Mouse (Mus musculus): ENCODE results near the gene Aldoart2. TPM values are rescaled to one million over a fixed set of nuclear protein-coding genes. Genes with fewer than 3 reads are reported as not detected.
A peak's percentile ranks its signal among the peaks of the same experiment; 100 is the strongest.
"Not testable (repeated sequence)": the region's sequence is repeated elsewhere in the genome, so short reads cannot be mapped to it uniquely, and the experiment has no call there.

The Aldoart2 gene
- not detected in 2 replicates for polyA plus RNA-seq (2015; fragmentation: Nextera tagmentation; extraction: Ambion mirVana)

GRCm38 (mm10) chr12:55565206-55565605 is at the start of gene Aldoart2:
Gene Aldoart2 (plus strand): TSS chr12:55565239.
- WGBS, result 94% methylated on average over 19 of the region's 19 CpGs
- H3K4me1 ChIP-seq (ENCODE audit: insufficient read depth, low read length), result 0 out of 2 replicates have a peak, but pooled peaks cover 3% of the 10 kb centered on the region
- no peak within 1 kb of the TSS for H3K4me2 ChIP-seq (replicated peaks; ENCODE audit: low read depth, low read length)
- H3K9me3 ChIP-seq (ENCODE audit: low read length), result no peaks in the 10 kb centered on the region
- no peak for ATAC-seq (ENCODE audit: low FRiP score, low TSS enrichment)
- H3K9ac ChIP-seq (replicated peaks; ENCODE audit: low read length), result no peak within 1 kb of the TSS
- H3K36me3 ChIP-seq (ENCODE audit: insufficient read depth, low read length), result no peaks in the 10 kb centered on the region
- H3K4me3 ChIP-seq (ENCODE audit: low read length), result no peak within 1 kb of the TSS
- no peak within 1 kb of the TSS for H3K27ac ChIP-seq (ENCODE audit: low read length)
- H3K27me3 ChIP-seq (ENCODE audit: insufficient read depth, low read length), result no peaks in the 10 kb centered on the region

GRCm38 (mm10) chr12:55518061-55518738 is 46.8 kb upstream of the Aldoart2 start:
- no peak overlapping the region for H3K4me3 ChIP-seq (ENCODE audit: low read length)
- H3K36me3 ChIP-seq (ENCODE audit: insufficient read depth, low read length), result no peaks in the 10 kb centered on the region
- no peak overlapping the region for H3K27ac ChIP-seq (ENCODE audit: low read length)
- H3K9me3 ChIP-seq (ENCODE audit: low read length), result no peaks in the 10 kb centered on the region
- 54% methylated on average over 15 of the region's 15 CpGs for WGBS
- no peak overlapping the region for H3K9ac ChIP-seq (replicated peaks; ENCODE audit: low read length)
- H3K4me1 ChIP-seq (ENCODE audit: insufficient read depth, low read length), result no peaks in the 10 kb centered on the region
- no peaks in the 10 kb centered on the region for H3K27me3 ChIP-seq (ENCODE audit: insufficient read depth, low read length)
- ATAC-seq (ENCODE audit: low FRiP score, low TSS enrichment), result no peak
- H3K4me2 ChIP-seq (replicated peaks; ENCODE audit: low read depth, low read length), result no peak overlapping the region

- Histone ChIP-seq H3K4me2 (replicated peaks; ENCODE audit: low read depth, low read length) (no peak overlapping the region), H3K27me3 (ENCODE audit: insufficient read depth, low read length) (no peaks in the 10 kb centered on the region), H3K36me3 (ENCODE audit: insufficient read depth, low read length) (no peaks in the 10 kb centered on the region), H3K4me3 (ENCODE audit: low read length) (no peak overlapping the region), H3K4me1 (ENCODE audit: insufficient read depth, low read length) (no peaks in the 10 kb centered on the region), H3K9ac (replicated peaks; ENCODE audit: low read length) (no peak overlapping the region), H3K27ac (ENCODE audit: low read length) (no peak overlapping the region), H3K9me3 (ENCODE audit: low read length) (no peaks in the 10 kb centered on the region)
- WGBS, result 68% methylated on average over 15 of the region's 15 CpGs
- no peak for ATAC-seq (ENCODE audit: low FRiP score, low TSS enrichment)
Observed at GRCm38 (mm10) chr12:55526983-55527752, 37.9 kb upstream of the Aldoart2 start.

- Histone ChIP-seq H3K27me3 (ENCODE audit: insufficient read depth, low read length) (peaks cover 12% of the 10 kb centered on the region), H3K36me3 (ENCODE audit: insufficient read depth, low read length) (no peaks in the 10 kb centered on the region), H3K27ac (ENCODE audit: low read length) (no peak overlapping the region), H3K4me1 (ENCODE audit: insufficient read depth, low read length) (no peaks in the 10 kb centered on the region), H3K4me2 (replicated peaks; ENCODE audit: low read depth, low read length) (no peak overlapping the region), H3K4me3 (ENCODE audit: low read length) (no peak overlapping the region), H3K9me3 (ENCODE audit: low read length) (no peaks in the 10 kb centered on the region), H3K9ac (replicated peaks; ENCODE audit: low read length) (no peak overlapping the region)
- no peak for ATAC-seq (ENCODE audit: low FRiP score, low TSS enrichment)
- WGBS, result 6% methylated on average over 14 of the region's 14 CpGs
Observed at GRCm38 (mm10) chr12:55536537-55537135, 28.4 kb upstream of the Aldoart2 start.

- 50% methylated on average over 7 of the region's 7 CpGs for WGBS
- H3K9me3 ChIP-seq (ENCODE audit: low read length), result no peaks in the 10 kb centered on the region
- H3K27me3 ChIP-seq (ENCODE audit: insufficient read depth, low read length), result peaks cover 12% of the 10 kb centered on the region
- no peak overlapping the region for H3K27ac ChIP-seq (ENCODE audit: low read length)
- H3K36me3 ChIP-seq (ENCODE audit: insufficient read depth, low read length), result no peaks in the 10 kb centered on the region
- H3K9ac ChIP-seq (replicated peaks; ENCODE audit: low read length), result no peak overlapping the region
- H3K4me1 ChIP-seq (ENCODE audit: insufficient read depth, low read length), result no peaks in the 10 kb centered on the region
- H3K4me2 ChIP-seq (replicated peaks; ENCODE audit: low read depth, low read length), result no peak overlapping the region
- no peak overlapping the region for H3K4me3 ChIP-seq (ENCODE audit: low read length)
- ATAC-seq (ENCODE audit: low FRiP score, low TSS enrichment), result no peak
Observed at GRCm38 (mm10) chr12:55537742-55538141, 27.3 kb upstream of the Aldoart2 start.

GRCm38 (mm10) chr12:55538328-55538971 is 26.6 kb upstream of the Aldoart2 start:
- WGBS, result 88% methylated on average over 1 of the region's 1 CpGs
- ATAC-seq (ENCODE audit: low FRiP score, low TSS enrichment), result peak; percentile 83
- H3K27me3 ChIP-seq (ENCODE audit: insufficient read depth, low read length), result peaks cover 12% of the 10 kb centered on the region
- no peaks in the 10 kb centered on the region for H3K4me1 ChIP-seq (ENCODE audit: insufficient read depth, low read length)
- no peak overlapping the region for H3K27ac ChIP-seq (ENCODE audit: low read length)
- no peak overlapping the region for H3K4me3 ChIP-seq (ENCODE audit: low read length)
- H3K4me2 ChIP-seq (replicated peaks; ENCODE audit: low read depth, low read length), result no peak overlapping the region
- H3K9ac ChIP-seq (replicated peaks; ENCODE audit: low read length), result no peak overlapping the region
- no peaks in the 10 kb centered on the region for H3K36me3 ChIP-seq (ENCODE audit: insufficient read depth, low read length)
- H3K9me3 ChIP-seq (ENCODE audit: low read length), result no peaks in the 10 kb centered on the region

GRCm38 (mm10) chr12:55539157-55539556 is 25.9 kb upstream of the Aldoart2 start:
- no peak overlapping the region for H3K4me2 ChIP-seq (replicated peaks; ENCODE audit: low read depth, low read length)
- ATAC-seq (ENCODE audit: low FRiP score, low TSS enrichment), result no peak
- peaks cover 12% of the 10 kb centered on the region for H3K27me3 ChIP-seq (ENCODE audit: insufficient read depth, low read length)
- no peak overlapping the region for H3K27ac ChIP-seq (ENCODE audit: low read length)
- no peaks in the 10 kb centered on the region for H3K36me3 ChIP-seq (ENCODE audit: insufficient read depth, low read length)
- no peaks in the 10 kb centered on the region for H3K9me3 ChIP-seq (ENCODE audit: low read length)
- WGBS, result 46% methylated on average over 8 of the region's 8 CpGs
- H3K4me1 ChIP-seq (ENCODE audit: insufficient read depth, low read length), result no peaks in the 10 kb centered on the region
- H3K9ac ChIP-seq (replicated peaks; ENCODE audit: low read length), result no peak overlapping the region
- no peak overlapping the region for H3K4me3 ChIP-seq (ENCODE audit: low read length)

- H3K27ac ChIP-seq (ENCODE audit: low read length); H3K36me3 ChIP-seq (ENCODE audit: insufficient read depth, low read length); ATAC-seq (ENCODE audit: low FRiP score, low TSS enrichment); H3K9ac ChIP-seq (replicated peaks; ENCODE audit: low read length); H3K9me3 ChIP-seq (ENCODE audit: low read length); H3K4me1 ChIP-seq (ENCODE audit: insufficient read depth, low read length); H3K4me2 ChIP-seq (replicated peaks; ENCODE audit: low read depth, low read length); H3K27me3 ChIP-seq (ENCODE audit: insufficient read depth, low read length); H3K4me3 ChIP-seq (ENCODE audit: low read length): not testable (repeated sequence)
- WGBS, result 77% methylated on average over 6 of the region's 6 CpGs
Observed at GRCm38 (mm10) chr12:55554901-55555300, 10.1 kb upstream of the Aldoart2 start.

- Histone ChIP-seq H3K27ac (ENCODE audit: low read length) (no peak overlapping the region), H3K36me3 (ENCODE audit: insufficient read depth, low read length) (no peaks in the 10 kb centered on the region), H3K4me2 (replicated peaks; ENCODE audit: low read depth, low read length) (no peak overlapping the region), H3K4me1 (ENCODE audit: insufficient read depth, low read length) (0 out of 2 replicates have a peak, but pooled peaks cover 6% of the 10 kb centered on the region), H3K27me3 (ENCODE audit: insufficient read depth, low read length) (no peaks in the 10 kb centered on the region), H3K4me3 (ENCODE audit: low read length) (no peak overlapping the region), H3K9me3 (ENCODE audit: low read length) (no peaks in the 10 kb centered on the region), H3K9ac (replicated peaks; ENCODE audit: low read length) (no peak overlapping the region)
- ATAC-seq (ENCODE audit: low FRiP score, low TSS enrichment), result no peak
- 69% methylated on average over 6 of the region's 6 CpGs for WGBS
Observed at GRCm38 (mm10) chr12:55557866-55558265, 7.2 kb upstream of the Aldoart2 start.
